Mouse (Mus musculus) ES-Bruce4 (cell line): ENCODE data around the gene Gm17349. TPM values are rescaled to one million over a fixed set of nuclear protein-coding genes. Genes with fewer than 3 reads are reported as not detected.
A peak's percentile ranks its signal among the peaks of the same experiment; 100 is the strongest.

Experiments
- H3K27ac ChIP-seq: 2 replicates; pipeline ENCODE4 v1.5.1; 2012; ENCODE audit warnings: low read length, inconsistent platforms; ENCODE audit not compliant: insufficient read depth
- H3K27me3 ChIP-seq: 2 replicates; pipeline ENCODE4 v1.6.1; 2012; ENCODE audit warnings: mild to moderate bottlenecking, low read length, inconsistent platforms; ENCODE audit not compliant: control insufficient read depth, poor library complexity, insufficient read depth, severe bottlenecking
- H3K36me3 ChIP-seq: 2 replicates; pipeline ENCODE4 v1.6.1; 2012; ENCODE audit warnings: inconsistent platforms, mild to moderate bottlenecking, low read length, moderate library complexity; ENCODE audit not compliant: control insufficient read depth, poor library complexity, insufficient read depth, severe bottlenecking
- H3K4me1 ChIP-seq: one replicate; pipeline ENCODE4 v1.8.1; 2011; ENCODE audit warnings: low read length; ENCODE audit not compliant: control insufficient read depth, insufficient read depth
- H3K4me3 ChIP-seq: 2 replicates; pipeline ENCODE4 v1.5.1; 2011; ENCODE audit warnings: low read depth, mild to moderate bottlenecking, low read length
- H3K9ac ChIP-seq: 2 replicates; pipeline ENCODE4 v1.6.1; 2012; ENCODE audit warnings: low read depth, mild to moderate bottlenecking, inconsistent platforms; ENCODE audit not compliant: poor library complexity, severe bottlenecking
- H3K9me3 ChIP-seq: replicated peaks from 2 replicates; pipeline ENCODE4 v1.6.1; 2012; ENCODE audit warnings: mild to moderate bottlenecking, low read length, inconsistent platforms; ENCODE audit not compliant: control insufficient read depth, poor library complexity, insufficient read depth, severe bottlenecking
- CTCF ChIP-seq: IDR thresholded peaks from one replicate; pipeline ENCODE4 v1.8.1; 2011; ENCODE audit warnings: low read depth, low read length
- EP300 ChIP-seq: IDR thresholded peaks from 2 replicates; pipeline ENCODE4 v1.6.1; 2011; ENCODE audit warnings: low read depth, low read length; ENCODE audit not compliant: insufficient read depth
- POLR2A ChIP-seq: IDR thresholded peaks from one replicate; pipeline ENCODE4 v1.8.1; 2011; ENCODE audit warnings: low read length; ENCODE audit not compliant: insufficient read depth
- polyA plus RNA-seq: library from polyadenylated mRNA; stranded (reverse); fragments of >200 nt; gene quantifications from 2 replicates; pipeline ENCODE4 v1.2.4, GENCODE M21; 2011; ENCODE audit warnings: low read depth; ENCODE audit not compliant: missing spikeins, insufficient read depth, insufficient read length

Gm17349 gene
- polyA plus RNA-seq, 1 experiment, result not detected

DNA sequence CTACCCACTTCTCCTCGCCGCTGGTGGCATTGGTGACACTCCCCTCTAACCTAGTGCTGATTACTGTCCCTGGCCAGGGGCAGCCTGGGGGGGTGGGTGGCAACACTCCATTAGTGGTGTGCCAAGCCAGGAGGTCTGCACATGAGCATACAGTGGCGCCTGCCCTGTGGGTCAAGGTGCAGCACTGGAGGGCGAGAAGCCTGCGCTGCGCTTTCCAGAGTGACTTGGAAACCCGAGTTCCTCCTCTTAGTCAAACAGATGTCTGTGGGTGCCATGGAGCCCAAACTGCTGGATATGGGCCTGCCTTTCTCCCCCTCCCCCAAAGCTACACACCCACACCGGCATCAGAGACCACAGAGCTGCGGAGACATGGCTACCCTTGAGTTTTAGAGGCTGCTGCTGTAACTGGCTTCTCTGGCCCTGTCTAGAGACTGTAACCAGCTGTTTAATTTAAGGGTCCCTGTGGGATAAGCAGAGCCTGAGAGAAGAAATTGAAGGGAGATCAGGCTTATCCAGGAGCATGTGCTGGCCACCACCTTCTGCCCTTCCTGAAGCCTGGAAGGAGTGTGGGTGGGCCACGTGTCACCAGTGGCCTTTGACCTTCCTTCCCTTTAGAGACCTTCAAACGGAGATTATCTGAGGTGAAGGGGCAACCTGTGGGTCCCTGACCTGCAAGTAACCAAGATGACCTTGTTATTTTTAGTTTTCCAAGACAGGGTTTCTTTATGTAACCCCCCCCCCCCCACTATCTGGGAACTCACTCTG, 10.9 kb upstream of the Gm17349 start:
- no peak overlapping the region for H3K9ac ChIP-seq
- H3K36me3 ChIP-seq, result peaks cover 5% of the 10 kb centered on the region; the same call in 1 of the 2 replicates
- H3K9me3 ChIP-seq, result no peaks in the 10 kb centered on the region
- H3K27me3 ChIP-seq, result no peaks in the 10 kb centered on the region
- no peak overlapping the region for H3K27ac ChIP-seq
- TF ChIP-seq POLR2A (no peak), CTCF (no peak), EP300 (no peak)
- H3K4me3 ChIP-seq, result no peak overlapping the region
- H3K4me1 ChIP-seq, result peaks cover 10% of the 10 kb centered on the region

- no peak for TF ChIP-seq POLR2A
- no peak for TF ChIP-seq EP300
- TF ChIP-seq CTCF, result no peak
- H3K4me1 ChIP-seq, result peaks cover 10% of the 10 kb centered on the region
- H3K4me3 ChIP-seq, result no peak overlapping the region
- H3K36me3 ChIP-seq, result peaks cover 12% of the 10 kb centered on the region
- no peak overlapping the region for H3K9ac ChIP-seq
- H3K27ac ChIP-seq, result no peak overlapping the region
- H3K27me3 ChIP-seq, result no peaks in the 10 kb centered on the region
- no peaks in the 10 kb centered on the region for H3K9me3 ChIP-seq
These were observed 10.1 kb upstream of the Gm17349 start for GRCm38 (mm10) chr15:99715361-99715865.

DNA sequence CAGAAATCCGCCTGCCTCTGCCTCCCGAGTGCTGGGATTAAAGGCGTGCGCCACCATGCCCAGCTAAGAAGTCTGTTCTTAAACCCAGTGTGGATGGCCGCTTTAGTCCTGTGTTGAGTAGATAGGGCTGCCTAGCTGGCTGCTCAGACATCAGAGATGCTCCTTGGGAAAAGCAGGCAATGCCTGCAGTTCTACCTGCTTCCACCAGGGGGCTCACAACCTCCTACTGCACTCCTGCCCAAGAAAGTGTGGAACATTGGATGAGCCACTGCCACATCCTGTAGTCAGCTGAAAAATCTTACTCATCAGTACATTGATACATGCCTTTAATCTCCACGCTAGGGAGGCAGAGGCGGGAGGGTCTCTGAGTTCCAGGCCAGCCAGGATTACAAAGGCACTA, 9.6 kb upstream of the Gm17349 start:
- TF ChIP-seq CTCF, result peak; percentile 93
- TF ChIP-seq EP300, result no peak
- no peaks in the 10 kb centered on the region for H3K27me3 ChIP-seq
- H3K4me1 ChIP-seq, result peaks cover 10% of the 10 kb centered on the region
- H3K9ac ChIP-seq, result no peak overlapping the region
- no peaks in the 10 kb centered on the region for H3K9me3 ChIP-seq
- H3K27ac ChIP-seq, result no peak overlapping the region
- no peak overlapping the region for H3K4me3 ChIP-seq
- peaks cover 16% of the 10 kb centered on the region for H3K36me3 ChIP-seq

GRCm38 (mm10) chr15:99714206-99714605, 8.9 kb upstream of the Gm17349 start:
- Histone ChIP-seq H3K4me1 (peaks cover 10% of the 10 kb centered on the region), H3K27me3 (no peaks in the 10 kb centered on the region), H3K4me3 (no peak overlapping the region), H3K9ac (no peak overlapping the region), H3K9me3 (no peaks in the 10 kb centered on the region), H3K27ac (no peak overlapping the region), H3K36me3 (peaks cover 23% of the 10 kb centered on the region)
- TF ChIP-seq CTCF, result no peak
- no peak for TF ChIP-seq EP300
- no peak for TF ChIP-seq POLR2A

DNA sequence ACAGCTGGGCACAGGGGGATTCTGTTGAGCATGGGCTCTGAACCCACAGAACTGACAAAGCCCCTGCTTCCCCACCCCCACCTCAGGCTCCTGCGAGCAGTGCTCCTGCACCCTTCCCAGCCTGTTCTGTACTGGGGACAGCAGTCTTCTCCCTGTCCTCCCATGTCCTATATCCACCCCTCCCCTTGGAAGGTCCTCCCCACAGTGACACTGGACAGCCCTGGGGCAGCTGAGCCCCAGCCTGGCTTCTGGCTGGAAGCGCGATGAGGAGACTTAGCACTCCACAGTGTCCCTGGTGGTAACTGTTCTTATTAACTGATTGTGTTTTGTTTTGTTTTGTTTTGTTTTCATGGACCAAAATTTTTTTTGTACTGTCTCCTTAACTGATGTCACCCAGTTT, 8.3 kb upstream of the Gm17349 start:
- Histone ChIP-seq H3K27me3 (no peaks in the 10 kb centered on the region), H3K9me3 (no peaks in the 10 kb centered on the region), H3K4me3 (no peak overlapping the region), H3K9ac (no peak overlapping the region), H3K36me3 (peaks cover 29% of the 10 kb centered on the region), H3K27ac (peak overlapping the region; percentile 13; the same call in 1 of the 2 replicates), H3K4me1 (peaks cover 10% of the 10 kb centered on the region)
- TF ChIP-seq EP300 (no peak), POLR2A (no peak), CTCF (no peak)

DNA sequence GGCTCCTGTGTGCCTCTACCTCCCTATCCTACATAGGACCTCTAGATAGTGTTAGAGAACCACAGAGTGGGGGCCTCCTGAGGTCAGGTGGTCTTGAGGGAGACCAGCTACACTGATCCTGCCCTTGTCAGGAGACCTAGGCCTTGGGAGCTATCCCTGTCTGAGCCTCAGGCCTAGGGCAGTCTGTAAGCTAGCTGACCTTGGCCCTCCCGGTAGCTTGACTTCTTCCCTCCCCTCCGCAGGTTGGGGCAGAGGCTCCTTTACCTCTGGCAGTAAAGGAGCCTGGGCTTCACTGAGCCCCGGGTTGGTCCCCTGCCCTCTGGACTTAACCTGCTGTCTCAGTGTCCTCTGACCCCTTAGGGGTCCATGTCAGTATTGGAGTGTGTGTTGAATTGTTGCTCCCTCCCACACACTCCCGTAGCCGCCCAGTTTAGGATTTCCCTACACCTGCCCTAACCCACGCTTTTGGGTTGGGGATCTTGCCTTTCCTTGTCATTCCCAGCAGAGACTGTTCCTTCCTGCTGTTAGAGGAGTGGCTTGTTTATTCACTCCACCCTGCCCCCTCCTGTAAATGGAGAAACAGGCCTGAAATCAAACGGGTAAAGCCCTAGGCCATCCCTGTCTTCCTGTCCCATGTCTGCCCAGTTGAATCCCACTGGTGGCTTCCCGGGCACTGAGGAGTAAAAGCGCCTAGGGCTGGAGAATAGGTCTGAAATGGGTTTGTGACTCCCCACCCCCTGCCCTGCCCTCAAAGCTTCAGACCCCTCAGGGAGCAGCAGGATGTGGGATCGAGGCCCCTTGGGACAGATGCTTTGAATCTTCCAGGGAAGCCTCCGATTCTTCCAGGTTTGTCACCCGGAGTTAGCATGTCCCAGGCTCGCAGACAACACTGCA, 7.6 kb upstream of the Gm17349 start:
- Histone ChIP-seq H3K27me3 (no peaks in the 10 kb centered on the region), H3K27ac (peak overlapping the region; percentile 74), H3K4me3 (no peak overlapping the region), H3K4me1 (peaks cover 10% of the 10 kb centered on the region), H3K36me3 (peaks cover 30% of the 10 kb centered on the region), H3K9me3 (no peaks in the 10 kb centered on the region), H3K9ac (no peak overlapping the region)
- TF ChIP-seq EP300 (0 out of 2 replicates have a peak, but pooled peaks have one; percentile 43), CTCF (no peak), POLR2A (no peak)
